Mouse (Mus musculus): ENCODE data around the gene Lypd4.
A peak's percentile ranks its signal among the peaks of the same experiment; 100 is the strongest.

DNA sequence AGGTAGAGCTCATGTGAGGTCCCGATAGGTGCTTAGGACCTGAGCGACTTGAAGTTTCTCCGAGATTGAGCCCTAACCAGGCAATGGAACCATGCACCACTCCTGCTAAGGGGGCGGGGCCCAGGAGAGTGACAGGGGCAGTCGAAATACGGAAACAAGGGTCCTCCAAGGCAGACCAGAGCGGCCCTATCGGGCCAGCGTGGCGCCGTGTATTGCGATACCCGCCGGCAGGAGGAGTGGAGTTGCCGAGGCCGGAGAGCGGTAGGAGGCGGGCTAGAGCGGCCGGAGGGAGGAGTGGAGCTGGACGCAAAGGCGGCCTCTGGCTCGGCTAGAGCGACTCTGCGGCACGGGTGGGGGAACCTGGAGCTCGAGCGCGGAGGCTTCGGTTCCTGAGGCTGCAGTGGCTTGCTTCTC, 34.3 kb upstream of the Lypd4 start:
- TF ChIP-seq EP300 (IDR thresholded peaks at IDR 0.05) (no peak; the same call in 1 of the 2 replicates), CTCF (IDR thresholded peaks at IDR 0.05) (peak; percentile 88)

Measured in lung, postnatal 0 days (tissue).